Mouse (Mus musculus) lung, adult 2 months (tissue): Measurements from ENCODE around the gene Fn3k.

ENCODE experiments used
- CTCF ChIP-seq: fragments of 200-500 bp; IDR thresholded peaks from 2 replicates; pipeline ENCODE4 v1.5.1; 2011; ENCODE audit warnings: mild to moderate bottlenecking, low read length, control low read depth; ENCODE audit not compliant: insufficient read depth
- POLR2A ChIP-seq: fragments of 200-500 bp; IDR thresholded peaks from 2 replicates; pipeline ENCODE4 v1.6.1; 2011; ENCODE audit warnings: low read depth, mild to moderate bottlenecking, control low read depth, low read length, borderline replicate concordance; ENCODE audit errors: extremely low read depth

DNA sequence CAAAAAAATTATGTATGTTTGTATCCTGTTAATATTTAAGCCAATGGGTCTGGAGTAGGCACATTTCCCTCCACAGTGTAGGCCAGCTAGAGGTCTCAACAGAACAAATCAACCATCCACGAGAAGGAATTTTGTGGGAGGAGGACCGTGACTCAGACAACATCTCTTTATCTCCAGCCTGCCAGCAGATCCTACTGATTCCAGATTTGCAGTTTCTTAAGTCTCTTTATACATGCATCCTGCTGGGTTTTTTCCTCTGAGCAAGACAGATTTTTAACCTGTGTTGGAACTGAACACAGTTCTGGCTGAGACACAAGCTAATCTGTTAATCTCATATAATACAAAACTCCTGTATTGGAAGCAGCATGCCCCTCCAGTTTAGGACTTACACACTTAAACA is 15.8 kb upstream of the Fn3k start:
- TF ChIP-seq CTCF (no peak), POLR2A (no peak)
